Mouse (Mus musculus) neural tube, embryonic 10.5 days (tissue): ENCODE results near the gene Gm9958.

Source experiments
- DNase-seq: peaks from one replicate; pipeline ENCODE4 v3.0.0-alpha.2; 2017; ENCODE audit warnings: low spot score; ENCODE audit errors: extremely low spot score

The Gm9958 gene

DNA sequence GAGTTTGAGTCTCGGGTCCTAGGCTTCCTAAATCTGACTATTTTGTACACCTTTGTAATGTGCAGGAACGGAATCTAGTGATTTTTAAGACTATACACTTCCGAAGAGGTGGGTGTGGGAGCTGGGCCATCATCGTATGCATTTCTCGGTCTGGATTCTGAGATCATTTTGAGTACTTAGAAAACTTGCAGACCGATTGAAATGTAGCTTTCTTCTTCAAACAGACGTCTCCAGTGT is at the start of gene Gm9958:
TSS of gene Gm9958 (plus strand) at position 138 of the 237 bp plus-strand sequence.
- no peak for DNase-seq

DNA sequence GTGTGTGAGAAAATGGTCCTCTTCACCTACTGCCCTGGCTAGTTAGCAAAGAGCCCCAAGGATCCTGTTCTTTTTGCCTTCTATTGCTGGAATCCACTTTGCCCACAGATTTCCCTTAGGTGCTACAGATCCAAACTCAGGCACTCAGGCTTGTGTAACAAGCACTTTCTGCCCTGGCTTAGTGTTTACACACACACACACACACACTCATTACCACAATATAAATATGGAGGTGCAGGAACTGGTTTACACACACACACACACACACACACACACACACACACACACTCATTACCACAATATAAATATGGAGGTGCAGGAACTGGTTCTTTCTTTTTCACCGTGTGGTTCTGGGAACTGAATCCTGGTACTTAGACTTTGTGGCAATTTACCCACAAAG is 35.9 kb upstream of the Gm9958 start:
- DNase-seq, result no peak

DNA sequence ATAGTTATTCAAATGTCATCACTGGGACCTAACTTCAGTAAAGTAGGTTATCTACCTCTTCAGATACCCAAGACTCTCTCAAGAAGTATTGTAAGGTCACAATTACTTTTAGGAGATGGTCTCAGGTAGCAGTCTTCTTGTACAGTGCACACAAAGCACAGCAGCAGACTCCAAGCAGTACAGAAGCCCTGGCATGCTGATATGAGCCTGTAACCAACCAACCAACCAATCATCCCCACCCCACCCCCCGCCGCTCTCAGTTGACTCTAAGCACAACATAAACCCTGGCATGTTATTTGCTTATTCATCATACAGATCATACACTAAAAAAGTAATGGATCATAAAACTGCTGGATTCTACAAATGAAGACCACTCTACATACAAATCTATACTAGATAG is 34.5 kb upstream of the Gm9958 start:
- DNase-seq, result no peak

DNA sequence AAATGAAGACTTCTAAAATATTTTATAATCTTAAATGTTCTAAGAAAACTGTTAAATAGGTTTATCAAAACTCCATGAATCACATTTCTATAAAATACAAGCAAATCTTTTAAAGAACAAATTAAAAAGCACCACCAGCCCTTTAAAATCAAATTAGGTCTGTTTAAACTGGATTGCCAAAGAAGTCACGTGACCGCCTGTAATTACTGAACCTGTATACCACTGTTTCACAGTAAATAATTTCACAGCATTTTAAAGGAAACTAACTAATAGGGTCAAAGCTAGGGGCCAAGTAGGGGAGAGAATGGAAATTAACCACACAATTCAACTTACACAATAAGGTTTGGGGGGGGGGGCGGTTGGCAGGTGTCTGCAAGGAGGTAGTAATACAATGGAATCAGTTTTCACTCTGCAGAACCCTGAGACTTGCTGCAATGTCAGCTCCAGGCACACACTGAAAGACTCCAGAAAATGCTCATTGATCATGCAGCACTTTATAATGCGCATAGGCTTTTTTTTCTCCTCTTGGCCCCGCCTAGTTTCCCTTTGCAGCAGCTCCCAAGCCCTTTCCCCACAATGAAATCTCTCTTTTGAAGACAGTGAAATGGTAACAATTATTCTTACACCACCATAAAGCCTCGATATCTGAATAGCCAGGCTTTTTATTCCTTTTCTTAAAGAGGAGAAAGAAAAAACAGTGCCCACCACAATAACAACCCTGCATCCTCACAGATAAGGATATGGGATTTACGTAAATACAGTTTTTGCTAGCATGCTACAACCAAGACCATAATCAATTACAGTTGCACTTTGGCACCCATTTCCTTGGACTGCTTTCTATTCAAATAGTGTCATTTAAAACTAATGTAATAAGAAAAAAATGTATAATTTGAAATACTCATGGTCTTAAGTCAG is 28.6 kb upstream of the Gm9958 start:
- DNase-seq, result no peak

DNA sequence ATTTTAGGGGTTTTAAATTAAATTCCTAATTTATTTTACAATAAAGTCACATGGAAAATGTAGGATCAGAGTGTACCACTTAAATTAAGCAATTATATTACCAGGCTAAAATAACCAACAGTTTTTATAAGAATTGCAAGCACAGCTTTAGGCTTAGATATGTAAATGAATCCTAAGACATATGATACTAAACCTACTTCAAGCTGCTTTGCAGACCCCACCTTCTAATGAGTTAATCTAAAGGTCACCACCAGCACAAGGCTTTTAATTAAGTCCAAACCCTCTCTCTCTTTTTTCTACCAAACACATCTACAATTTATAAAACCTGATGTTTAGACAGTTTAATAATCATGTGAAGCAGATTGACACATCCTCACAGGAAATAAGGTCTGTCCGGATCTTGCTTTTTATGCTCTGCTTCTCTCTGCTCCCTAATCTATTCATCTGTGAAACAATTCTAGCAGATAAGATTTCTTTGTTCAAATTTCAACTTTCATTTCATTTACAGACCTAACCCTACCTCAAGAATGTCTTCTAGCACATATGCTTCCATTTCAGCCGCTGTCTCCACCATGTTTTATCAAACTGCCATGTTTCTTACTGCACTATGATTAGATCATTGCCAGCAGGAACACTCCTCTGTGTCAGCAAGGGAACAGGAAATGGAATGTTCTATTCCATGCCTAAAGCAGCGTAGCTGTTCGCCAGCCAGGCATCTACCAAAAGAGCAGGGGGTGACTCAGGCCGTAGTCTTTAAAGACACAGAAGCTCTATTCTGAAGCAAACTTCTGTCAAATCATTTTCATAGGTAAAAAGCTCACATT is 27.7 kb upstream of the Gm9958 start:
- no peak for DNase-seq

DNA sequence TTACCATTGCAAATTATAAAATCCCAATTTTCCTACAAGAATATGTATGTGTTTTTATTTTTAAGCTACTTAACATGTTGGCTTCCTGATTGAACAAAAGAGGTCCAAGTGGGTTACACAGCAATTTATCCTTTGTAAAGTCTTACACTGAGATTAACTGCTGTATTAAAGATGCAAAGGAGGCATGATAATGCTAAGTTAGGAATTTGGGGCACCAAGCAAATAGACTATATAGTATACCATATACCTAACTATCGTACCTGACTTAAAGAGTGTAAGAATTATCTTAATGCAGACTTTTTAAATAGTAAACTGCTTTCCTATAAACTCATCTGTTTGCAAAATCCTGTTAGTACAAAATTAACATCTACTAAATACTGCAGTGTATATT is 27.1 kb upstream of the Gm9958 start:
- DNase-seq, result no peak

DNA sequence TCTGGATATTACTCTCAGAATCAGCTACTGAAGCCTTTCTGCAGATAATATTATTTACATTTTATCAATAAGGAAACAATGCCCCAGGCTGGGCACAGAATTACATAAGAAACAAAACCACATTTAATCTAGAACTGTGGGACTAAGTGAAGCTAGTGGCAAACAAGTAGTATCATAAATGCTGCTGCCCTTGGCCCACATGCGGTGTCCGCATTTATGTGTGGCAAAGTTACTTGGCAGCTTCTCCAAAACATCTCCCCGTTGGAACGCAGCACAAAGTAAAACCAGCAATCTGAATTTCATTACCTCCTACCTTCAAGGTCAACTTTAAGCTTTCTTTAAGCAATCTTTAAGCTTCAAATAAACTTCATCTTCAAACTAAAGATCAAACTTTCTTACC is 26.2 kb upstream of the Gm9958 start:
- no peak for DNase-seq

DNA sequence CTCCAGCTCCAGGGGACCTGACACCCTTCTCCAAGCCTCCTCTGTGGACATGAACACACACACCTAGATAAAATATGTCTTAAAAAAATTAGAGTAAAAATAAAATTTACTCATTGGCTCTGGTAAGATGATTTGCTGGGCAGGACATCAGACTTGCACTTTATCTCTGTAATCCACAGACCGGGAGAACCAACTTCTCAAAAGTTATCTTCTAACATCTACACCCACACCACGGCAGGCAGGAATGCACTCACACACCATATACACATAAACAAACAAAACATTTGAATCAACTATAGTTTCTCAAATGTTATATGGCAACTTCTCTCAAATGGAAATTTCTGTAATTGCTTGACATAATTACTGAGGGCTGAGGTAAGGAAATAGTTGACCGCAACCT is 20.1 kb upstream of the Gm9958 start:
- DNase-seq, result no peak

DNA sequence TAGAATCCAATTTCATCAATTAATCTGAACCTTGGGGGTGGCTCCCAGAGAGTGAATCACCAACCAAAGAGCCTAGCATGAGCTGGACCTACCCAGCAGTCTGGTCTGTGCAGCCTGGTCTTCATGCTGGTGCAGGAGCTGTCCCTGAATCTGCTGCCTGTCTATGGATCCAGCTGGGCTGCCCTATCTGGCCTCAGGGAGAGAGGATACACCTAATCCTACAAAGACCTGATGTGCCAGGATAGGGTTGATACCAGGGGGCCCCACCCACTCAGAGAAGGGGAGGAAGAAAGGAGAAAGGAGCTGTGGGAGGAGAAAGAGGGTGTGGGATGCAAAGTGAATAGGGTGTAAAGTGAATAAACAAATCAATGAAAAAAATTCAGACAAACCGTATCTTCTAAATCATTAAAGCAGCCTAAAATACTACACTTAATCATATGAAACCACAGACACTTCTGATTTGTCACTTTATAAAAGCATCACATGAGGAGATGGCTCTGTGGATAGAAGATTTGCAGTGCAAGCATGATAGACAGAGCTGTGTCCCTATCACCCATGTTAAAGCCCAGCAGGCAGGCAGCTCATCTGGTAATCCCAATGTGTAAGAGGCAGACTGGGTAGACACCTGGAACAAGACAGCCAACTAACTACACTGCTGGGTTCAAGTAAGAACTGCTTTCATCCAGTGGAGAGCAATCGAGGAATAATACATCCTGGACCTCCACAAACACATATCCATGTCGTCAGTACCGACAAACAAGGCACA is 13.3 kb upstream of the Gm9958 start:
- no peak for DNase-seq

DNA sequence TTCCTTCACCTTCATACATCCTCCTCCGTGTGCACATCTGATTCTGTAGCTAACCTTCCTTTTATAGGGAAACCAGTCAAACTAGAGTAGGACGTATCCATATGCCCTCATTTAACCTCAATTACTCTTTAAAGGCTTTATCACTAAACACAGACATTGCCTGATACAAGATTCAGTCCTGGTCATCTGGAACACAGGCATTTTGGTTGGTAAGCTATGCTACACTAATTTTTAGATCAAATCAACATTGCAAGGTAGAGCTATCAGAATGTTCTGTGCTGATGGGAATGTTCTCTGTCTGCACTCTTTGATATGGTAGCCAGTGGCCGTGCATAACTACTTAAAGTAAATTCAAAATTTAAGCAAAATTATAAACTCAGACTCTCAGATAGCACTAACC is 11.2 kb upstream of the Gm9958 start:
- DNase-seq, result no peak

DNA sequence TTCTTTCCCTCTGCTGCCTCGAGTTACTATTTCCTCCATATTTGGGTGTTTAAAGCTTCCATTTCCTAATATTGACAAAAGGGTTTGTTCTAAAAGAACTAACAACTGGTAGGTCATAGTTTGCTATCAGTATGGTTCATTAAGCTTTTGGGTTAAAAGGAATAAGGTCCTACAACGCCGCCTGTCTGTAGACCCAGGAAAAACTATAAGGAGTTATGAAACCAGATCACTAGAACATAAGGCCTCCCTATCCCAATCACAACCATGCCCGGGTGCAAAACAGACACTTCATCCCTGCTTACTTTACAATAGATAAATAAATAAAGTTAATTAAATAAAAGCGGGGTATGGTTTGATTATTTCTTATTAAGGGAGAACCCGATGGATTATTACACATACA is 2.5 kb upstream of the Gm9958 start:
- peak; percentile 16 for DNase-seq

DNA sequence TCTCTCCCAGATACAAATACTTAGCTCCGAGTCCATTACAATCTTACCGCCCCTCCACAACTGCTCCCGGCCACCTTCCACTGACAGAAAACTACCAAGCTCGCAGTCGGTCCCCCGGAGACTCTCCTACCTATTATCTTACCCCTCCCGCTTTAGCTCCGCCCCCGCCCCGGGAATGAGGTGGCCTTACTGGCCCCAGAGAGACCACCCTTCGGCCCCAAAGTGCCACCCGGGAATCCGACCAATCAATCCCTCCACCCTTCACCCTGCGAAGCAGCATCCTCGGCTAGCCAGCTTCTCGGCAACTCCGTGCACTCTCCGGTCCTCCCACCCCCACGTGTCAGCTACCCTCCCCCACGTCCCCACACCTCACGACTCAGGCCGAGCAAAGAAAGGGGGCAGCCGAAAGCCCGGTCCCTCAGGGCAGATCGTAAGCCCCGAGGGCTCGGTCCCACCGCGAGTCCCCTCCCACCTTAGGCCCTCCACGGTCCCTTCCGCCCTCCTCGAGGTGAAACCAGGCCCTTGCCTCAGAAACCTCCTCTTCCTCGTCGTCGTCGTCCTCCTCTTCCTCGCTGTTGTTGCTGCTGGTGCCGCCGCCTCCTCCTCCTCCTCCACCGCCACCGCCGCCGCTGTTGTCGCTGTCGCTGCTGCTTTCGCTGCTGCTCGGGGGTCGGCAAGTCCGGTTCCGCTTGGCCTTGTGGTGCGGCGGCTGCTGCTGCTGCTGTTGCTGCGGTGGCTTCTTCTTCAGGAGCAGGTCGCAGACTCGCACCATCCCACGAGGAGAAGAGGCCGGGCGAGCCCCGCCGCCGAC is 1.7 kb upstream of the Gm9958 start:
- DNase-seq, result peak; percentile 68

DNA sequence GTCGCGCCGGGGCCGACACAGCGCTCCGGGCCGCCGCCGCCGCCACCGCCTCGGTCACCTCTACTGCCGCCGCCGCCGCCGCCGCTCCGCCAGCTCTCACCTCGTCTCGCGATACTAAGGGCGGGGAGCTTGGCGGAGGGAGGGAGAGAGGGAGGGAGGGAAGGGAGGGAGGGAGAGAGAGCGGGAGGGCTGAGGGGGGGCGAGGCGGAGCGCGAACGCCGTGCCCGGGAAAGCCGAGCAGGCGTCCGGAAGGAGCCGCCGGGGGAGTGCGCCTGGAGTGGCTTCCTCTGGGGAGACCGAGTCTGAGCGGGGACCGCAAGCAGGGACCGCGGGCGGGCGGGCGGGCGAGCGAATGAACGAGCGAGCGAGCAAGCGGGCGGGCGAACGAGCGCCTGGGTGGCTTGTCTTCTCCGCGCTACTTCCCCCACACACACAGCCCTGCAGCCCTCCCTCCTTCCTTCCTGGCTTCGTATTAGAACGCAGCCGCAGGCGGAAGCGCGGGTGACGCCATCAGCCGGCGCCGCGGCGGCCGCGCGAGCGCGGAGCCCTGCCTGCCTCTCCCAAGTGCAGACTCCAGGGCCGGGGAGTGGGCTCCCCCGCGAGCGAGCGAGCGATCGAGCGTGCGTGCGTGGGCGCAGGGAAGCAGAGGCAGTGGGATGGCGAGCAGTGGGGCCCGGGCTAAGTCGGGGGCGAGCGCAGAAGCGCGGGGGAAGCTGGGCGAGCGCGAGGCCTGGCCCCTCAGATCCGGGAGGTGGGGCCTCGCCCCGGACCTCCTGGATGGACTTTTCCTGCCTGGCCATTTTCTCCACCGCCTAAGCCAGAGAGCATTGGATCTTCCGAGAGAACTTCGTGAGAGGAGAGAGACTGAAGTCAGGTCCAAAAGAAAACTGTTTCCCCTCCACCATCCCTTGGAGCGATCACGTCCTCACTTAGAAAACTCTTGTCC is 610 bp upstream of the Gm9958 start, which contains the start of gene Ankrd17:
TSS of gene Ankrd17 (minus strand) at position 457 of the 946 bp plus-strand sequence.
- DNase-seq, result peak; percentile 94

DNA sequence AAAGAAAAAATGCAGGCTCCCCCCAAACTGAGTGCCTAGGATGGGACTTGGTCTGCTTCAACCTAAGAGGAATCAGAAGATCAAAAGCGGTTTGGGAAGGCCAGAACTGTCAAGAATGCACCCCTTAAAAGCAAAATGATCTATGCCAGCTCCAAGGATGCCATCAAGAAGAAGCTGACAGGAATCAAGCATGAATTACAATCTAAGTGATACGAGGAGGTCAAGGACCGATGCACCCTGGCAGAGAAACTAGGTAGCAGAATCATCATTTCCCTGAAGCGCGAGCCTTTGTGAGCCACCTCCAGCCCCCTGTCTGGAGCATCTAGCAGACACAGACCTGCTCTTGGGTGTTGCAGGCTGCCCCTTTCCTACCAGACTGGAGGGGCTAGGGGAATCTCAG is 3.4 kb downstream of the Gm9958 start:
- no peak for DNase-seq

DNA sequence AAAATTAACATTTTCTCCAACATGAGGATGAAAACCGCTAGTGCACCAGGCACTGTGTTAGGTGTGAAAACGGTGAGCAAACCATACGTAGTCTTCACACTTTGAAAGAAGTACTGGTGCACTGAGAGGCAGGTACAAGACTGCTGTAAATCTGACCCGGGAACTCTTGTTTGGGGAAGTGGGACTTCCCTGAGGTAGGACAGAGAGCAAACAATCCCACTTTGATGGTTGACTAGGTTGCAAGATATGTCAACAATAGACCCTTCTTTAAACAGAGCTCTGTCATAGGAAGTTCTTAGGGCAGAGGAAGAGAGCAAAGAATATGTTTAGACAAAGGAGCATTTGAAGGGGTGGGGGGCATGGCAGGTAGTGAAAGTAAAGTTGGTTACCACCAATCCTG is 6.7 kb downstream of the Gm9958 start:
- no peak for DNase-seq

DNA sequence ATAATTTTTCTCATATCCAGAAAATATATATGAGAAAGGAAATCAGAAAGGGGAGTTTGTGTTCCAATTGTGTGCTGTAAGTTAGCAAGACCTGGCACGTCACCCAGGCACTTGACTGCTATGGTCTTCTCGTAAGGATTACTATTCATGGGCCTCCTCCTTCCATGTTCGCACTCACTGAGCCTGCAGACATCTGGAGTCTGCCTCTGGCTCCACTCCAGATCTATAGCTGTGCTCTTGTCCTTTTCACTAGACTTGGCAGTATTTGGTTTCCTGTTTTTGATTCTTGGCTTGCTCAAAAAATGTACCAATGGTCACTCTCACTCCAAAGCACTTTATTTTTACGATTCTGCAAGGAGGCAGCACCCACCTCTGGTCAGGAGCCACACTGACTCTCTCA is 14.5 kb downstream of the Gm9958 start:
- DNase-seq, result no peak

DNA sequence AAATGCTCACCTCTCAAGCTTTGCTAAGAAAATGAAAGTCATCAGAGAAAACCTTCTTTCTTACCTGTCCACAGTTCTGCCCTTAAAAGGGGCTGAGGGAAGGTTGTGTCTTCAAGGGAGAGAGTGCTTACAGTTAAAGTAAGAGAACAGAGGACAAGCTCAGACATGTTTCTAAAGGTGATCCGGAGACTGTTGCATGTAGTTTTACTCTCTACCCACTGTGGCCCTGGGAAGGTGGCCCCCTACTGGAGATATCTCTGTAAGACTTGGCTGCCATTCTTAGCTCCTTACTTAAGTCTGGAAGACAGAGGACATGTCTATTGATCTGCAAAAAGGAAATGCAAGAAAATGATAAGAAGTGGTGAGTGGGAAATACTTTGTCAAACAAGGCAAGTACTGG is 16.1 kb downstream of the Gm9958 start:
- no peak for DNase-seq

DNA sequence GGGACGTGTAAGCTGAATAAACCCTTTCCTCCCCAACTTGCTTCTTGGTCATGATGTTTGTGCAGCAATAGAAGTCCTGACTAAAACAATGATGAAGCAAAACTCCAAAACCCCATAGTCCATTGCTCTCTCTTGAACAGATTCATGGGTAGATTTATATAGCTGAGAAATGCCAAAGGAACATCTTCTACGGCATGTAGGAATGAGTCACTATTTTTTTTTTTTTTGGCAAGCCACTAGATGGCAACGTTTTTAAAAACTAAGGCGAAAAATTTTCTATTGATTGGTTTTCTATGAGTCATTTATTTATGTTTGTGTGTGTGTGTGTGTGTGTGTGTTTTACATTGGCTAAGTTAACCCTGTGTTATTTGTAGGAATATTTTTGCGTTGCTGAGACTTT is 26.8 kb downstream of the Gm9958 start:
- DNase-seq, result no peak

DNA sequence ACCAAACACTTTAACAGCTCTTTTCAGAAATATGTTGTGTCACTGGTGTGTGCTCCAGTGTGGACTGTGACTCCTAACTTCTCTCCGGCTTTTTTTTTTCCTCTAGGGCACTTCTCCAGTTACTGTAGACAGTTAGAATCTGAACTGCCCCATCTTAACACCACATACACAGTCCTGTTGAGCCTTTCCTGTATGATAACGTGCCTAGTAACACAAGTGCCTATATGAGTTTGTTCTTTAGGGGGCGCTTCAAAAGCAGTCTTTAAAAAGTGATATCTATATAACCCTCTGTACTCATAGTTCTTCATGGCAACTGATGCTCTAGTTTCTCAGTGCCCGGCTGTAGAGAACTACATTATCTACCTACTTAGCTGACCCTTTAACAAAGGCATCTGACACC is 27.3 kb downstream of the Gm9958 start:
- DNase-seq, result no peak

DNA sequence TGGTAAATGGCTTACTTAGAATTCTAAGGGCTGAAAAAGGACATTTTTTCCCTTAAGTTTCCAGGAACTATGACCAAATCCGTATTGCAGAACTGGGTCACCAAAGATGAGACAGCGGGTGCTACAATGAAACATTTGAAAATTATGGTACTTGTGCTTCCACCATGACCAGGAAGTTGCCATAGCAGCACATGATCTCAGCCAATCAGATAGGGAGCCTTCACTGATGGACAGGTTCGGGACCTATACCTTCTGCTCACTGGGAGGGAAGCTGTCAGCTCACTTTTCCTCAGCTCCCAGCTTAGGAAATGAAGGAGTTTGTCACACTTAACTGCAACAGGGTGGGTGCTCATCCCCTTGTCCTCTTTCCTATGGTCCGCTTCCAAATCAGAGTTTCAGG is 29.8 kb downstream of the Gm9958 start:
- no peak for DNase-seq
